Mouse (Mus musculus): ENCODE measurements around the gene Abhd2. TPM values are rescaled to one million over a fixed set of nuclear protein-coding genes. Genes with fewer than 3 reads are reported as not detected.
"Not testable (repeated sequence)": the region's sequence is repeated elsewhere in the genome, so short reads cannot be mapped to it uniquely, and the experiment has no call there.

Abhd2 gene
- polyA plus RNA-seq, 1 experiment, result 37.4 TPM

- no peak overlapping the region for H3K9ac ChIP-seq (ENCODE audit: low read depth, poor library complexity, severe bottlenecking)
- peaks cover 12% of the 10 kb centered on the region for H3K4me1 ChIP-seq (ENCODE audit: control insufficient read depth, insufficient read depth, low read length)
- H3K27me3 ChIP-seq (ENCODE audit: control insufficient read depth, insufficient read depth, low read length, poor library complexity, severe bottlenecking), result no peaks in the 10 kb centered on the region
- no peaks in the 10 kb centered on the region for H3K36me3 ChIP-seq (ENCODE audit: control insufficient read depth, insufficient read depth, low read length, poor library complexity, severe bottlenecking)
- H3K9me3 ChIP-seq (replicated peaks; ENCODE audit: control insufficient read depth, insufficient read depth, low read length, poor library complexity, severe bottlenecking), result no peaks in the 10 kb centered on the region
- no peak overlapping the region for H3K4me3 ChIP-seq (ENCODE audit: low read depth, low read length)
- H3K27ac ChIP-seq (ENCODE audit: insufficient read depth, low read length), result 0 out of 2 replicates have a peak overlapping the region, but pooled peaks have one; percentile 36
- TF ChIP-seq POLR2A (IDR thresholded peaks at IDR 0.05; ENCODE audit: insufficient read depth, low read length) (no peak), CTCF (IDR thresholded peaks at IDR 0.05; ENCODE audit: low read depth, low read length) (no peak), EP300 (IDR thresholded peaks at IDR 0.05; ENCODE audit: insufficient read depth, low read depth, low read length) (no peak)
Measured at GRCm38 (mm10) chr7:79282883-79283670, 10.1 kb downstream of the Abhd2 start.

GRCm38 (mm10) chr7:79283671-79283941 lies 10.6 kb downstream of the Abhd2 start:
- not testable (repeated sequence) for H3K27ac ChIP-seq (ENCODE audit: insufficient read depth, low read length); H3K4me1 ChIP-seq (ENCODE audit: control insufficient read depth, insufficient read depth, low read length); H3K36me3 ChIP-seq (ENCODE audit: control insufficient read depth, insufficient read depth, low read length, poor library complexity, severe bottlenecking); H3K4me3 ChIP-seq (ENCODE audit: low read depth, low read length); H3K27me3 ChIP-seq (ENCODE audit: control insufficient read depth, insufficient read depth, low read length, poor library complexity, severe bottlenecking); H3K9ac ChIP-seq (ENCODE audit: low read depth, poor library complexity, severe bottlenecking); H3K9me3 ChIP-seq (replicated peaks; ENCODE audit: control insufficient read depth, insufficient read depth, low read length, poor library complexity, severe bottlenecking)

DNA sequence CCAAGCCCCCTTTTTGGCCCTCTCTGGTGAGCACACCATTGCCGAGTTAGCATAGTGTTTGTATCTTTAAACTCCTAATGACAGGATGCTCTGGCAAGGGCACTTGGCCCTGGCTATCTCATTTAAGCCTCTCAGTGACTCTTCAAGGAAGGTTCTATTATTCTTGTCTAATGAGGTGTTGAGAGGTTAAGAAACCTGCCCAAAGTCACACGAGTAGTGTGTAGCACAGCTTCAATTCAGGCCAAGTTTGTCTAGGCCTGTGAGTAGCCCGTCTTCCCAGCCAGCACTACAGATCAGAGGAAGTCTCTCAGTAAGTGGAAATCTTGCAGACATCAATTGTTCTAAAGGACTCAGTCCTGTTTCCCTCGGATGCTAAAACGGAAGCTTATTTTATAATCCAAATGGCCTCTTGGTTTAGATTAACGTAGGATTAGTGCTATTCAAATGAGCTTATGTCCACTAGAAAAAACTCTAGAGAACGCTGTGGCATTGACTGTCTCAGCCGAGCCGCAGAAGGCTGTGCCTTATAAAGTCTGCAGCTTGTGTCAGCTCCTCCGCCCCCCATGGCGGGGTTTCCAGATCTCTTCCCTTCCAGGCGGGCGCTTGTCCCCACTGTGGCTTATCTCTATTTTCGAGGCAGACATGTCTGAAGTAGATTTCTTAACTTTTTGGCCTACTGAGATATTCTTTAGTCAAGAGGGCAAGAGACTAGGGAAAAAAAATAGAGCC lies 11.3 kb downstream of the Abhd2 start:
- Histone ChIP-seq H3K27ac (ENCODE audit: insufficient read depth, low read length) (no peak overlapping the region), H3K4me1 (ENCODE audit: control insufficient read depth, insufficient read depth, low read length) (peaks cover 10% of the 10 kb centered on the region), H3K9ac (ENCODE audit: low read depth, poor library complexity, severe bottlenecking) (no peak overlapping the region), H3K27me3 (ENCODE audit: control insufficient read depth, insufficient read depth, low read length, poor library complexity, severe bottlenecking) (no peaks in the 10 kb centered on the region), H3K4me3 (ENCODE audit: low read depth, low read length) (no peak overlapping the region), H3K36me3 (ENCODE audit: control insufficient read depth, insufficient read depth, low read length, poor library complexity, severe bottlenecking) (no peaks in the 10 kb centered on the region), H3K9me3 (replicated peaks; ENCODE audit: control insufficient read depth, insufficient read depth, low read length, poor library complexity, severe bottlenecking) (no peaks in the 10 kb centered on the region)
- TF ChIP-seq EP300 (IDR thresholded peaks at IDR 0.05; ENCODE audit: insufficient read depth, low read depth, low read length) (no peak), POLR2A (IDR thresholded peaks at IDR 0.05; ENCODE audit: insufficient read depth, low read length) (no peak)

- Histone ChIP-seq H3K4me1 (ENCODE audit: control insufficient read depth, insufficient read depth, low read length) (peaks cover 9% of the 10 kb centered on the region), H3K9ac (ENCODE audit: low read depth, poor library complexity, severe bottlenecking) (no peak overlapping the region), H3K27me3 (ENCODE audit: control insufficient read depth, insufficient read depth, low read length, poor library complexity, severe bottlenecking) (no peaks in the 10 kb centered on the region), H3K4me3 (ENCODE audit: low read depth, low read length) (no peak overlapping the region), H3K27ac (ENCODE audit: insufficient read depth, low read length) (no peak overlapping the region), H3K9me3 (replicated peaks; ENCODE audit: control insufficient read depth, insufficient read depth, low read length, poor library complexity, severe bottlenecking) (no peaks in the 10 kb centered on the region), H3K36me3 (ENCODE audit: control insufficient read depth, insufficient read depth, low read length, poor library complexity, severe bottlenecking) (no peaks in the 10 kb centered on the region)
- TF ChIP-seq EP300 (IDR thresholded peaks at IDR 0.05; ENCODE audit: insufficient read depth, low read depth, low read length) (no peak), CTCF (IDR thresholded peaks at IDR 0.05; ENCODE audit: low read depth, low read length) (no peak), POLR2A (IDR thresholded peaks at IDR 0.05; ENCODE audit: insufficient read depth, low read length) (no peak)
Measured at GRCm38 (mm10) chr7:79284889-79285280, 11.9 kb downstream of the Abhd2 start.

GRCm38 (mm10) chr7:79285408-79285807 lies 12.4 kb downstream of the Abhd2 start:
- TF ChIP-seq EP300 (IDR thresholded peaks at IDR 0.05; ENCODE audit: insufficient read depth, low read depth, low read length), result no peak
- no peak for TF ChIP-seq CTCF (IDR thresholded peaks at IDR 0.05; ENCODE audit: low read depth, low read length)

DNA sequence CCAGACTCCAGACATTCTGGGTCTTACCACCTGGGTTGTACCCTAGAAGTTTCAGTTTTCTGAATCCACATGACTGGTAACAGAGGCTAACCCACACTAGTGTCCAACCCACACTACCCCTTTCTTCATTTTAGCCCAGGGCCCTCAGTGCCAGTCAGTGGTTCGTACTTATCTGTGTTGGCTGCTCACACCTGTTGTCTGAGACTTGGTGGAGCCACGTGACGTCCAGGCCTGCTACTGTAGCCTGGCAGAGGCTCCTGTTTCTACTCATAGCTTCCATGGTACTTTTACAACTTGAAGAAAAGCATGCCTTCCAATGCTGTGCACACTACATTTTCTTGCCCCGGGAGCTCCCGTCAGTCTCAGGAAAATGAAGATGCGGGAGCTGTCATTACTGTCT lies 14.2 kb downstream of the Abhd2 start:
- H3K27ac ChIP-seq (ENCODE audit: insufficient read depth, low read length), result no peak overlapping the region
- no peaks in the 10 kb centered on the region for H3K27me3 ChIP-seq (ENCODE audit: control insufficient read depth, insufficient read depth, low read length, poor library complexity, severe bottlenecking)
- no peaks in the 10 kb centered on the region for H3K36me3 ChIP-seq (ENCODE audit: control insufficient read depth, insufficient read depth, low read length, poor library complexity, severe bottlenecking)
- TF ChIP-seq EP300 (IDR thresholded peaks at IDR 0.05; ENCODE audit: insufficient read depth, low read depth, low read length) (no peak), POLR2A (IDR thresholded peaks at IDR 0.05; ENCODE audit: insufficient read depth, low read length) (no peak), CTCF (IDR thresholded peaks at IDR 0.05; ENCODE audit: low read depth, low read length) (no peak)
- peaks cover 8% of the 10 kb centered on the region for H3K4me1 ChIP-seq (ENCODE audit: control insufficient read depth, insufficient read depth, low read length)
- no peaks in the 10 kb centered on the region for H3K9me3 ChIP-seq (replicated peaks; ENCODE audit: control insufficient read depth, insufficient read depth, low read length, poor library complexity, severe bottlenecking)
- no peak overlapping the region for H3K9ac ChIP-seq (ENCODE audit: low read depth, poor library complexity, severe bottlenecking)
- no peak overlapping the region for H3K4me3 ChIP-seq (ENCODE audit: low read depth, low read length)

More at GRCm38 (mm10) chr7:79285408-79285807, 12.4 kb downstream of the Abhd2 start:
- Histone ChIP-seq H3K4me3 (ENCODE audit: low read depth, low read length) (no peak overlapping the region), H3K27me3 (ENCODE audit: control insufficient read depth, insufficient read depth, low read length, poor library complexity, severe bottlenecking) (no peaks in the 10 kb centered on the region), H3K9ac (ENCODE audit: low read depth, poor library complexity, severe bottlenecking) (no peak overlapping the region), H3K4me1 (ENCODE audit: control insufficient read depth, insufficient read depth, low read length) (peaks cover 8% of the 10 kb centered on the region), H3K36me3 (ENCODE audit: control insufficient read depth, insufficient read depth, low read length, poor library complexity, severe bottlenecking) (no peaks in the 10 kb centered on the region), H3K27ac (ENCODE audit: insufficient read depth, low read length) (no peak overlapping the region), H3K9me3 (replicated peaks; ENCODE audit: control insufficient read depth, insufficient read depth, low read length, poor library complexity, severe bottlenecking) (no peaks in the 10 kb centered on the region)
